Mouse (Mus musculus): ENCODE measurements at regions not wholly inside any gene's neighbourhood (a gene's known extent, or its start where the extent isn't known, plus 50 kb on each side); places are given as distances from the start of the nearest gene placed in this dataset.

DNA sequence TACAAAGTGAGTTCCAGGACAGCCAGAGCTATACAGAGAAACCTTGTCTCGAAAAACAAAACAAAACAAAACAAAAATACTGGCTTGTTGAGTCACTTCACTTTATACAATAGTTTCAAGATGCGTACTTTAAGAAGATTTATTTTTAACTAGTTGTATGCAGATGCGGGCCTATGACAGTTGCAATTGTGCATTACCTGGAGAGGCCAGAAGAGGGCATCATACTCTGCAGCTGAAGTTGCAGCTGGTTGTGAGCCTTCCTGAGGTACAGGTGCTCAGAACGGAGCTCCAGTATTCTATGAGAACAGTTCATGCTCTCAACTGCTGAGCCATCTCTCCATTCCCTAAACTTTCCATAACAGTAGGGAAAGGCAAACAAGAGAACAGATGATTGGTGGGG lies 314.2 kb upstream of the 4931429L15Rik start:
- no peak for DNase-seq (ENCODE audit: low spot score in 2 of 2)

DNA sequence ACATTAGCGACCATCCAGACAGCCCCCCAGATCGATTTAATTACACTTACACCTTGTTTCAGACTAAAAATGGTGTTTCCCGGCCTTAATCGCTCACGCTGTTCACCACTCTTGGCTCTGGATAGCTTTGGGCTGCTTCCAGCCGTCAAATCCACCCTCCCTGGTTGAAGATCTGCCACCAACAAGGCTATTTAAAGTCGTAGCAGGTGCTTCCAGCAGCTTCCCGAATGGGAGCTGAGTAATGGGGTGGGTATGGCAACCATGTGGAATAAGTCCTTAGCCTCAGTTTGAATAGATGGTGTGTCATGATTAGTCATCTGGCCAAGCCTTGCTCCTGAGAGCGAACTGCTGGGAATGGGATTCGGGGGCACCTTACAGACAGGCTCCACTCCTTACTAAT lies 312.8 kb upstream of the 4931429L15Rik start:
- no peak for DNase-seq (ENCODE audit: low spot score in 2 of 2)

DNA sequence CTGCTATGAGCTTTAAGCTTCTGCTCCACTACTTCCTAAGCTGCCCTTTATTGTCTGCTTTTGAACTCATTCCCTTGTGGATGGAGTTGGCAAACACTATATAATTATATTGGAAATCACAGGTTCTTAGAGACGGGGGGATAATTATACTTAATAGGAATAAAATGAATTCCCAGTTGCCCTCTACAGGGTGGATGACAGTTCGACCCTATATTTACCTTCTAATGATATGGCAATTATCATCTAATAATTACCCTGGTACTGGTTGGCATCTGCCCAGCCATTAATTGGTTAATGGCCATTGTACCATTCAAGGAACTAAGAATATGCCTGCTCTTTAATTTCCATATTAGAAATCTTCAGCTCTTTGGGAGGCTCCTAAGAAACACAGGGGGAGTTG lies 302.5 kb upstream of the 4931429L15Rik start:
- no peak for DNase-seq (ENCODE audit: low spot score in 2 of 2)

DNA sequence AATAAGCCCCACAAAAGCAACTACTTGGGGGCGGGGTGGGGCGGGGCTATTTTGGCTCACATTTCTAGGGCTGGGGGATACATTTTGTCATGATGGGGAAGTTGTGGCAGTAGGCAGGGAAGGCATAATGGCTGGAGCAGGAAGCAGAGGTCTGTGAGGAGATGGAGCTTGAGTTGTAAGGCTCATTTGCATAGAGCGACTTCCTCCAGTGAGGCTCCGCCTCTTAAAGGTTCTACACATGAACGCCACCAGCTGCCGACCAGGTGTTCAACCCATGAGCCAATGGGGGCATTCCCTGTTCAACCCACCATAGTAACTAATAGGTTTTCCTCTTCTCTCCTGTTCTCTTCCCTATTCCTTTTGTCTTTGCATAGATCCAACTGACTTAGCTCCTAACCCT lies 302.1 kb upstream of the 4931429L15Rik start:
- DNase-seq (ENCODE audit: low spot score in 2 of 2), result no peak

DNA sequence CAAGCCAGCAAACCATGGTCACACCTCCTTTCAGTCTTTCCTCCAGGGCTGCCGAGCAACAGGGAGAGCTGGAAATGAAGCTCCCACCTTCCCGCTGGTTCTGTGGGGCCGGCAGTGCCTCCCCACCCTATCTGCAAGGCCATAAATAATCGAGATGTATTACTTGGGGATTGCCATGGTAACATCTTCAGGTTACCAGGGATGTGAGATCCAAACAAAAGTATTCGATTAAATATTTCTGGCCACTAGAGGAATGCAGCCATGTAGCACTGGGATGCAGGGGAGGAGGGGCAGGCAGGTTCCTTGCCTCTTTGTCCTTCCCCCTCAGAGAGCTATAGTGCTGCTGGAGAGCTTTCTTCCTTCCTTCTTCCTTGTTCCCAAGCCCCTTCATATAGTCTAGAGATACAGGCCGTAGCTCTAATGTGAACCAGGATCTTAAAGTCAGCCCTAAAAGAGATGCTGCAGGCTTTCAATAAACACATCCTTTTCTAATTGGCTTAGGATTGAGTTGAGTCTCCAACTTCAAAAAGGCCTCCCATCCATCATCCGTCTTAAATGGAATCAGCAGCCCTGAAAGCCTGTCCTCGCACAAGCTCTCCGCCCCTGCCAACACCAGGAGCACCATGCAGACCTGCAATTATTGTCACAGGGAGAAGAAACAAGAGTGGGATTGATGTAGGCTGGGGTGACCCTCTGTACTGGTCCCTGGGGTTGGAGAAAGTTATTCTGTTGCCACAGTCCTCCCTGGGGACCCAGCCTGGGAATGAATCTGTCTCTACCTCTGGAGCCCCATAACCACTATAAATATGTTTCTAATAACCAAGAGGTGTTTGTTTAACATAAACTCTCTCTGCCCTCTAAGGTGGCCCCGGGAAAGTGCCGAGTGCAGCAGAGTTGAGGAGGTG lies 290.6 kb upstream of the 4931429L15Rik start:
- DNase-seq (ENCODE audit: low spot score in 2 of 2), result no peak

DNA sequence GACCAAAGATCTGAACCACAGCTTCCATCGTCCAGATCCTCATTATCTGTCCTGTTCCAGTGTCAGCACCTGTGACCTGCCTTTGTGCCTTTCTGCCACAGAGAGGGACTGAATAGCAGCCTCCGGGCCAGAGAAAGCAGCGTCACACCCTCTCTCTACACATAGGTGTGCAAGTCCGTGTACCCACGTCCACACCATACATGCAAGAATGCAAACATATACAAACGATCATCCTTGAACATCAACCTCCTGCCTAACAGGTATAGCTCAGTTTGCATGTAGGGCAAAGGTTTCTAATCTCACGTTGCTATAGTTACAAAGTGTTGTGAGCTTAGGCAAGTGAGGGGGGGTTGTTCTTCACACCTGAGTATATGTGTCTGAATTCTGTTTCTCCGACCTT lies 288.9 kb upstream of the 4931429L15Rik start:
- DNase-seq (ENCODE audit: low spot score in 2 of 2), result no peak

DNA sequence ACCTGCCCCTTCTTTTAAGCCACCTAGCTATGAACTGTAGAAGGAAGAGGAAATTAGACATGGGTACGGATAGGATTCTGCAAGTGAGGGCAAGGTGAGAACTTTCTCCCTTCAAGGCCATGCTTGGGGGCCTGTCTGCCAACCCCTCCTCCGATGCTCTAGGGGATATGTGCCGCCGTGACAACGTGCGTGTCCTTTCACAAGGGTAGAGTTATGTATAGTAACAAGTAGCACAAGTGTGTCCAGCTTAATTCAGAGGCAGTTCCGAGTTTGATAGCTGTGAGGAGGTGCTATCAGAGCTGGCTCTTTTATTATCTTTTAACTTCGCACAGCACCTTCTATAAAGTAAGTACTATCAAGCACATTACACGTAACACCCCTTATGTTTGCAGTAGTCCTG lies 281.0 kb upstream of the 4931429L15Rik start:
- DNase-seq (ENCODE audit: low spot score in 2 of 2), result no peak

DNA sequence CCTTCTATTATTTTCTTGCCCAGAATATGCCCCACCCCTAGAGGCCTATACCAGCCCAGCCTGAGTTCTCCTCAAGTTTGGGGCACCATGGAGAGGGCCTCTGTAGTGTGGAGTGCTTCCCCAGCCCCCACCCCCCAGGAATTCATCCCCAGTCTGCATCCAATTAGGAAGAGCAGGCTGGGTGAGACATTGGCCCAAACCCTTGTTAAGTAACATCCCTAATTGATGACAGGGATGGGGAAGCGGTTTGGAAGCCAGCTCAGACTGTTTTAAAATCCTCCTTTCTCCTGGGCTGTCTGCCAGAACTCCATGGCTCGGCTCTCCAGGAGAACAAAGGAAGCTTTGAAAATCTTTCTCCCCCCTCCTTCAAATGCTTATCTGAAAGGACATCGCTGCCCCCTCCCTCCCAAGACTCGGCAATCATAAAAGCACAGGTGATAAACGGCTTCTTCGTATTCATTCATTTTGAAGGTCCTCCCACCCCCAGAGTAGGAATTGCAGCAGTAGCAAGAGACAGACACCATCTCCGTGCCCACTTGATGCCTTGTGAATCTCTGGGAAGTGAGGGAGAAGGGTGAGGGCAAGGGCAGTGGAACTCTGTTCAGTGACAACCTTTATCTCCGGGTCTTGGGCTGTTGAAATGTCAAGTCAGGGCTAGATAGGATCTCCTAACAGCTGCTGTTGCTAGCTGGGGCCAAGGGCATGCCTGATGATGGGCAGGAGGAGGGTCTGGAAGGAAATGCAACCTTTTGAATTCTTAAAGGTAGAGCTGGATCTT lies 280.3 kb upstream of the 4931429L15Rik start:
- DNase-seq (ENCODE audit: low spot score in 2 of 2), result no peak

DNA sequence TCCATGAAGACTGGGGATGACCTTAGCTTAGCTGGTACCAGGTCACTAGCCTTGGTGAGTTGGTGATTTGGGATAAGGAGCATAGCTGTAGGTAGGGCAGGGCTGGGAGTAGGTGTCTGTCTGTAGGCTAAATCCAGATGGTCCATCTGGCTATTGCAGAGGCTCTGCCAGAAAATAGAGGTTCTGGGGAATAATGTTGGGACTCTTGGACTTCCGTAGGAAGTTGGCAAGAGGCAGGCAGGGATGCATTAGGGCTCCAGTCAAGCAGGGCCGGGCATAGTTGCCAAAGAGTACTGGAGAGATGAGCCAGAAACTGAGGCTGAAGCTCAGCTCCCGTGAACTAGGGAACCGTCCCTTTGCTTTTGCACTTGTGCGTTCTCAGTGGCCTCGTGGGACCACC lies 278.7 kb upstream of the 4931429L15Rik start:
- DNase-seq (ENCODE audit: low spot score in 2 of 2), result no peak

DNA sequence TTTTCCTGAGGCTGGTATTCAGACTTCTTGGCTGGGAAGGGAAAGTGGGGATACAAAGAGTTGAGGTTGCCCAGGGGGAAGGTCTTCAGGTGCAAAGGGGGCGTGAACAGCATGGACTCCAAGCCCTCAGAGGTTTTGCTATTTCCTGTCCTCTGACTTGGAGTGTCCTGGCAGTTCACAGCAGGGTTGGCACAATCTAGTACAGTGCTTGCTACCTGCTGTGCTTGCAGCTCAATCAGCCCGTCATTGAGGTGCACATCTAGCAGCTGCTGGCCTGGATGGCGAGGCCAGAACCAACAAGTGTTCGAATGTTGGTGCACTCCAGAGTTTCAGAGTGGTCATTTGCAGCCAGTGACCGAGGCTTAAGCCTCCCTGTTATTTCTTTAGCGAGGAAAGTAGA lies 273.7 kb upstream of the 4931429L15Rik start:
- DNase-seq (ENCODE audit: low spot score in 2 of 2), result no peak

DNA sequence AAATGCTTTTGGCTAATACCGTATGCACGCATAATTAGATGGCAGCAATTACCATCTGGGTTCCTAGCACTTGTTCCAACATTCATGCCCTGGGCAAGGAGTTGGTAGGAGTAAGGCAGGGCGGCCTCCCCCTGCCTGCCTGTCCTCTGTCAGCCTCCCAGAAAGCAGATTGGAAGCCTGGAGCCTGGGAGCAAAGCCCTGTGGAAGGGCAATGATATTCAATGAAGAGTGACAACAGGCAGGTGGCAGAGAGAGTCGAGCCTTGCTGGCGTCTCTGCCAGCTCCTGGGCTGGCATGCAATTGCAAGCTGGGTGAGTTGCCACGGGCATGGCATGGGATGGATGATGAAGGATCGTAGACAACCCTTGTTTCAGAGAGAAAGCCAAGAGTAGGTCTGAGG lies 273.1 kb upstream of the 4931429L15Rik start:
- DNase-seq (ENCODE audit: low spot score in 2 of 2), result no peak

DNA sequence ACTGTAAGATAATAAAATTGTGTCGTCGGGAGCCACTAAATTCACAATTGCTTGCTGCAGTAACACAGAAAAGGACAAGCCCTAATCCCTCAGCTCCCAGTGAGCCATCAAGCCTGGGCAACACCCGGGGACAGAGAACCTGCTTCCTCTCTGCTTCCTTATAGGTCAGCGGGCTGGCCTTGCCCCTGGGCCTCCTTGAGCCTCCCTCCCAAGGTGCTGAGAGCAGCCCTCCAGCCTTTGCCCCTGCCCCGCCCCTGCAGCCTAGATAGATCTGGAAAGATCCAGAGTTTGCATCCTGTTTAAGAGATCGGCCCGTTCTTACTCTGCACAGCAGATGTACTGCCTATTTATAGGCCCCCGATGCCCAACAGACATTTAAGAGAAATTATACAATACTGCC lies 267.0 kb upstream of the 4931429L15Rik start:
- no peak for DNase-seq (ENCODE audit: low spot score in 2 of 2)

DNA sequence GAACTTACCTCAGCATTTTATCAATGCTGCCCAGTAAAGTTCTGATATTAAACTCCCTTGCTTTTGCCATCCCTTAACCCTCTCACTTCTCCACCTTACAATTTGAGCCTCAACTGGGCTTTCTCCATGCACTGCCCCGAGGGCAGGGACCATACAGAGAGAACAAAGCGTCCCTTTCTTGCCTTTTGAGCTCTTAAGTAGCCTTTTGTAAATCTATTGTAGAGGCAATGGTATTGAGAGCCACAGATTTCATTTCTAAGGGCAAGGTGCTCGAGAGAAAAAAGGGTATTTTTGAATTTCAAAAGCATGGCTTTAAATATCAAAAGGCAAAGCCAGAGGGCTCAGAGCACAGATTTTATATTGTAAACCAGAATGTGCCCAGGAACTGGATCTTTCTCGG lies 262.1 kb upstream of the 4931429L15Rik start:
- DNase-seq (ENCODE audit: low spot score in 2 of 2), result no peak

DNA sequence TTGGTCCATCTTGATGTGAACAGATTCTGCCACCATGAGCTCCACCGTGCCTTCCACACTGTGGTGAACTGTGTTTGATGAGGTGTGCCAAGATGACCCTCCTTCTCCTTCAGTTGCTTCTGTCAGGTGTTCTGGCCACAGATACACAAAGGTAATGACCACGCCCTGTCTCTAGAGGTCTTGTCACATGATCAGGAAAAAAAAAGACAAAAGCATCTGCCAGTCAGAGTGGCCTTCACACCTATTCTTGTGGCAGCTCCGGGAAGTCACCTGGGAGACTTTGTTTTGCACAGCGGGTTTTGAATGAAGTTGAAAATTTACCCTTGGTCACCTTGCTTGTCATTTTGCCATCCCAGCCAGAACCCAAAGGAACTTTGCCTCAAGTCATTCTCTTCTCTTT lies 242.5 kb upstream of the 4931429L15Rik start:
- DNase-seq (ENCODE audit: low spot score in 2 of 2), result no peak

DNA sequence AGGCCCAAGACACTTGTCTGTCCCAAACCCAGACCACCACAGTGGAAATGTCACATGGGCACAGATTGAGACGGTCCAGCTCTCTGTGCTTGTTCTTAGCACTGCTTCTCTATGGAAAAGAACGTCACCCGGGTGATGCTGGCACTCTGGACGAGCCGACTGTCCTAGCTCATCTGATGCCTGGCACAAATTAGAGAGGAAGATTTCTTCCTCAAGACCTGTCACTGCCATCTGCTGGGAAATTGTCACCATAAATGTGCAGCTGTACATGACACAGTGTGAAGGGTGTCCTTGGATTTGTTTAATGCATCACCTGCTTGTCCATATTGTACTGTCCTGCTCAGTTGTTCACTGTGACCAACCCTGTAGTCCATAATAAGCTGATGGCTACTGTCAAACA lies 238.7 kb upstream of the 4931429L15Rik start:
- no peak for DNase-seq (ENCODE audit: low spot score in 2 of 2)

DNA sequence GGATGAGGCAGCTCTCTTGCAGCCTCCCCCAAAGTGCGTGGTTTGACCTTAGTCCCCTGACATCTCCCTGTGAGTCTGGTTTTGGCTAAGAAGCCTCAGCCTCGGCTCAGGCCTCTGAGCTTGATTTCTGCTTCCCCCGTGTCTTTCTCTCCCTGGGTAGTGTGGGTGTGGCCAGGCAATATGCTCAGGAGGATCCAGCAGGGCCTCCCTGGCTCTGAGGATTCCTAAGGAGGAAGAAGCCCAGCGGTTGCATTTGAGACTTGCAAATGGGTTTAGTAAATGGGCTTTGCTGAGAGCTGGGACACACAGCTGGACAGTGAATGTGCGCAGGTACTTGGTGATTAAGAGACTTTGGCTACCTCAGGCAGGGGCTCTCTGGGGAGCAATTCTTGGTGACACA lies 238.0 kb upstream of the 4931429L15Rik start:
- no peak for DNase-seq (ENCODE audit: low spot score in 2 of 2)

DNA sequence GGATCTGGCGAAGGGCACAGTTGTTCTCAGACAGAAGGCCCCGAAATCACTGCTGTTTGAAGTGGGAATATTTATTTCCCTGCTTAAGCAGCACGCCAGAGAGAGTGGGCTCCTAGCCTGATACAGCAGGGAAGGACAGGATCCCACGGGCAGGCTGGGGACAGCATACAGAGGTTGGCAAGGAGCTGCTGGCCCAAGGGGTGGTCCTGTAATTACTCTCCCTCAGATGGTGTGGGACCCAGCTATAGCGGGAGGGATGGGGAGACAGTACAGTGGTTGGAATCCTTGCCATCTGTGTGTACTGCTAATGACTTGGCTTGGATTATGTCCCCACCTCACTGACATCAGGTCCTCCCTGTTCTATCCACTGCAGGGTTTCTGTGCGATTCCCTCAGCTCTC lies 235.4 kb upstream of the 4931429L15Rik start:
- no peak for DNase-seq (ENCODE audit: low spot score in 2 of 2)

DNA sequence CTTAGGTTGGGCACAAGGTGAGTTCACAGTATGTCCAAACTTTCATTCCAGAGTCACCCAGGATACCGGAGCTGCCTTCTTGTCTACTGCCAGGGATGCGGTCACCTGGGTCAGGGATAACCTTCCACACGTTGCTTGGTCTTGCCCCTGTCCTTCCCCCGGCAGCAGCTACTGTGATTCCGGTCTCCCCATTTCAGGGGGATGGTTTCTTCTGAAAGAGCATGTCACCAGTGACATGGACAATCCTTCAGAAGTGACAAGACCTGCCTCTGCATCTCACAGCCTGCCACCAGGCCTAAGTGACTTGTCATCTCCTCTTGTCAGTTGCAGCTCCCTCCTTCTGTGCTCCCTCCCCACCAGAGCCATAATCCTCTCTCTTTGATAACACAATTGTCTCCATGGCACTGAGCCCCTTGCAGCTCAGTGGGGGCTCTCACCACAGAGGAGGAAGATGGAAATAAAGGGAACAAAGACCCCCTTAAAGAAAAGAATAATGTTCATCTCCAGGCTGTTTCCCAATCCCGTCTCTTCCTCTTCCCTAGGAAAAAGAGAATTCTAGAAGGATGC lies 234.9 kb upstream of the 4931429L15Rik start:
- DNase-seq (ENCODE audit: low spot score in 2 of 2), result no peak

DNA sequence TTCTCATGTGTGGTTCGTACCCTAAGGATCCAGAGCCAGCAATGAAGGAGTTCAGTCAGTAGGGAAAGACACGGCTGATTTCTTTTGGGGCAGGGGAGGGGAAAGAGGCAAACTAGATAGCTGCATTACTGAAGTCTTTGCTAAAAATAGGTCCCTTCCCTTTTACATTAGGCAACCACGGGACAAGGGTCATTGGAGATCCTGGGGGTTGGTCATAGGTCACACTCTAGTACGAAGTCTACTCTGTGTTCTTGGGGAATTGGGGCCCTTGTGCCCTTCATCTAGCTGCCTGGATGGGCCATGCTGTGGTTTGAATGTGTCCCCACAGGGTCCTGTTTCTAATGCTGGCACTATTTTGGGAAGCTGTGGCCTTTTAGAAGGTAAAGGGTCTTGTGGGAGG lies 229.6 kb upstream of the 4931429L15Rik start:
- no peak for DNase-seq (ENCODE audit: low spot score in 2 of 2)

DNA sequence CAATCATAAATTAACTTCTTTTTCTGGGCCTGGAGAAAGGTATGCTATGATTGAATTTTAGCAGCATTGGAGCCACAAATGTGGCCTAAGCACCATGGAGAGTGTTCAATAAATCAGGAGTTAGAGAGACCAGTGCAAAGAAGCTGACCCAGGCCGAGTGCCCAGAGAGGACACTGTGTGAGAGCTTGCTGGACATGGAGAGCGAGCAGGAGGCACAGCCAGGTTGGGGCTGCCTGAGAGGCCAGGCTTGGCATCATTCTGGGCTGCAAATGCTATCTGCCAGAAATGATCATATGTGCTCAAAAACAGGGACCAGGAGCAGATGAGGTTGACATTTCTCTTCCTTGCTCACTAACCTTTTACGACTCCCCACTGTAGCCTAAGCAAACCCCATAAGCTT lies 224.5 kb upstream of the 4931429L15Rik start:
- DNase-seq (ENCODE audit: low spot score in 2 of 2), result no peak

DNA sequence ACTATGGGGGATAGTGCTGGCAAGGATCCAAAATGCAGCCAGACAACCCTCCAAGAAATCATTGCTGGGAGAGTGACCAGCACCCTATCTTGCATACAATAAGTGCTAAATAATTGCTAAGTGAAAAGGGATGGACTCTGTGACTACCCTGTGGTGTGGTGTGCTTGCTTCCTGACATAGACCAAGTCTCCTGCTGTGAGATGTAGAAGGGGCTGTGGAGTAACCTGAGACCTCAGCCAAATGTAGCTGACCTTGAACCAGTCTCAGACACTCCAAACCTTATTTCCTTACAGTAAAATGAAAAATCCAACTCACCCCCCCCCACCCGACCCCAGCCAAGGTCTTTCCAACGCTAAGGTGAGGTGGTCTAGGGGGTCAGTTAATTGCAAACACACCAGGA lies 221.2 kb upstream of the 4931429L15Rik start:
- DNase-seq (ENCODE audit: low spot score in 2 of 2), result no peak

DNA sequence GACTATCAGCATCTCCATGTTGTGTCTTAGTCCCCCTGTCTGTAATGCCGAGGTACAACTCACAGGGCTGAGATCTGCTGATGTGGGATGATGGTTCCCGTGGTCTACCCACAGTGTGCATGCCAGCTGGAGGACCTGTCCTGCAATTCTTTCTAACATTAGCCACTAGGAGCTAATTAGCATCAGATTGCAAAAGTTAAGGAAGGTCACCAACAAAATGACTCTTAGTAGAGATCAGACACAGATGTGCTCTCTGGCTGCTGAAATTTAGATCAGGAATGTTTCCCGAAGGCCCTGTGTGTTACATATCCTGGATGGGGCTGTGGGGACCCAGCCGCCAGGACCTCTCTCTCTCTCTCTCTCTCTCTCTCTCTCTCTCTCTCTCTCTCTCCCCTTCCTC lies 218.8 kb upstream of the 4931429L15Rik start:
- no peak for DNase-seq (ENCODE audit: low spot score in 2 of 2)
